Mouse (Mus musculus): ENCODE measurements at regions not wholly inside any gene's neighbourhood (a gene's known extent, or its start where the extent isn't known, plus 50 kb on each side); places are given as distances from the start of the nearest gene placed in this dataset.

GRCm38 (mm10) chr7:55710872-55711558 lies 57.0 kb upstream of the Siglech start:
- peak in 1 of 2 experiments; percentile 10 for DNase-seq
